Mouse (Mus musculus) bone marrow macrophage, adult 2 months (primary cell): Measurements from ENCODE around the gene Lsamp.

Source experiments
- CTCF ChIP-seq: IDR thresholded peaks from 2 replicates; pipeline ENCODE4 v1.5.1; 2012; ENCODE audit warnings: low read depth, mild to moderate bottlenecking, low read length, moderate library complexity
- POLR2A ChIP-seq: IDR thresholded peaks from 2 replicates; pipeline ENCODE4 v1.6.1; 2012; ENCODE audit warnings: mild to moderate bottlenecking, low read depth, low read length, borderline replicate concordance

DNA sequence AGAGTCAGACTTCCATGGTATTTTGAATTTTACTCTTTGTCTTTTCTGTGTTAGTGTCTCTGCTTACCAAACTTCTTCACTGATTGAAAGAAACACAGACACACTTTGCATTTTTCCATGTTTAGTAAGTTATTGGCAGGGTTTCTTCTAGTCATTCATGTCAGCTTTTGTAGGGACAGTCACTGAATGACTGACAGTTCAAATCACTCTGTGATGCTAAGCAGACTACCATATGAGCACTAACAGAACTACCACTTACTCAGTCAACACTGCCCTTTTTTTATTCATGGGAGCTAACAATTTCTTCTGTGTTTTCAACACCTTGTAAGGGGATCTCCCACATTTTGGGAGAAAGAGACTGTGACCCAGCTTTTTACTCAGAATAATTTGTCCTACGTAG is 75.8 kb downstream of the Lsamp start:
- no peak for TF ChIP-seq CTCF
- TF ChIP-seq POLR2A, result no peak
